Mouse (Mus musculus) limb, embryonic 12.5 days (tissue): ENCODE results near the gene Tmem109. TPM values are rescaled to one million over a fixed set of nuclear protein-coding genes. Genes with fewer than 3 reads are reported as not detected.

Source experiments
- ATAC-seq: fragments of 200-750 bp; cut with Nextera tagmentation; 2 replicates; pipeline ENCODE4 v1.8.0; 2017; ENCODE audit warnings: low read depth, moderate TSS enrichment; ENCODE audit not compliant: insufficient number of reproducible peaks, insufficient read depth, low FRiP score, low TSS enrichment
- H3K27ac ChIP-seq: fragments of 300-500 bp; sonication (generic); 2 replicates; pipeline ENCODE4 v1.5.1; 2016; ENCODE audit warnings: mild to moderate bottlenecking, moderate library complexity
- H3K27me3 ChIP-seq: fragments of 300-500 bp; sonication (generic); 2 replicates; pipeline ENCODE4 v1.6.1; 2016; ENCODE audit warnings: mild to moderate bottlenecking, moderate library complexity
- H3K36me3 ChIP-seq: fragments of 300-500 bp; sonication (generic); 2 replicates; pipeline ENCODE4 v1.6.1; 2016; ENCODE audit warnings: mild to moderate bottlenecking, moderate library complexity
- H3K4me1 ChIP-seq: fragments of 300-500 bp; sonication (generic); replicated peaks from 2 replicates; pipeline ENCODE4 v1.6.1; 2016
- H3K4me2 ChIP-seq: fragments of 300-500 bp; sonication (generic); 2 replicates; pipeline ENCODE4 v1.6.1; 2016; ENCODE audit warnings: mild to moderate bottlenecking, moderate library complexity
- H3K4me3 ChIP-seq: fragments of 300-500 bp; sonication (generic); replicated peaks from 2 replicates; pipeline ENCODE4 v1.5.1; 2016; ENCODE audit warnings: mild to moderate bottlenecking
- H3K9ac ChIP-seq: fragments of 300-500 bp; sonication (generic); replicated peaks from 2 replicates; pipeline ENCODE4 v1.6.1; 2016; ENCODE audit warnings: mild to moderate bottlenecking, moderate library complexity
- H3K9me3 ChIP-seq: fragments of 300-500 bp; sonication (generic); 2 replicates; pipeline ENCODE4 v1.6.1; 2016; ENCODE audit warnings: mild to moderate bottlenecking, moderate library complexity
- WGBS: fragments of 180-500 bp; shearing (Covaris S2); methylation state at CpG from one replicate; pipeline ENCODE4 v1.1.7; 2016; 5-methylcytosine and 5-hydroxymethylcytosine counted together
- polyA plus RNA-seq: library from polyadenylated mRNA; unstranded; fragments of >200 nt; fragmentation: Nextera tagmentation; extraction: Ambion mirVana; gene quantifications from 2 replicates; pipeline ENCODE4 v1.2.1, GENCODE M21; 2016

Tmem109 gene
- polyA plus RNA-seq: 68.7 and 73.7 TPM in 2 replicates

DNA sequence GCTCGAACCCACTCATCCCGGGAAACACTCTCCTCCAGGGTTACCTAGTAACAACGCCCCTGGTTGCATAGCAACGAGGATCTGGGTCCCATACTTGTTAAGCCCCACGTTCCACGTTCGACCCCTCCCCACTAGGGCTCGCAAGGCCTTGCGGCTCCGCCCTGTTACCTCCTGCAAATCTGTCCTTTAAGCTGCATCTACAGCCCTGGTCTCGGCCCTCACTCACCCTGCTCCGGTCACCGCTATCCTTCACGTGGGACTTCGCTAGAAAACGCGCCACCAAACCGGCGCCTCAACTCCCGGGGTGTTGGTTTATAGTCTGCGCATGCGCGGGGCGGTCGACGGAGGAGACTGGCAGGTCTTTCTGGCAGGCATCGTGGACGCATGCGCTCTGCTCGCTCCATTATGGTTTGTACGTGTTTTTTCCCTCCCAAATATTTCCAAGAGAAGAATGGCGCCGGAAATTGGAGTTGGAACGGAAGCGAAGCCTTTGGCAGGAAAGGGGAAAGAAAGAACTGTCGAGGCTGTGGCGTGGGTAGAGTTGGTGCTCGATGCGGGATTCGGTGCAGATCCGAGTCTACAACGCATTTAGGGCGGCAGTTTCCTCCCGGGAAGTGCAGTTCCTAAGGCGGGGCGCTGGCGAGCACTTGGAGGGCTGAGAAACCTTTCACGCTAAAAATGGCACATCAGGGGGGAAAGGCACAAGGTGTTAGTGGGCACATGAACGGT, at the start of gene Tmem109:
Tmem109 (minus strand) TSS at position 576 of the 729 bp plus-strand sequence.
- peak within 1 kb of the TSS; percentile 62 for H3K4me3 ChIP-seq
- no peaks in the 10 kb centered on the region for H3K27me3 ChIP-seq
- peak; percentile 90 for ATAC-seq
- WGBS: under 1% methylated on average over 49 of the region's 49 CpGs
- peak within 1 kb of the TSS; percentile 95 for H3K4me2 ChIP-seq
- peaks cover 5% of the 10 kb centered on the region; the same call in 1 of the 2 replicates for H3K9me3 ChIP-seq
- peak within 1 kb of the TSS; percentile 66 for H3K9ac ChIP-seq
- H3K4me1 ChIP-seq: peaks cover 16% of the 10 kb centered on the region
- H3K27ac ChIP-seq: peak within 1 kb of the TSS; percentile 97
- H3K36me3 ChIP-seq: peaks cover 9% of the 10 kb centered on the region

DNA sequence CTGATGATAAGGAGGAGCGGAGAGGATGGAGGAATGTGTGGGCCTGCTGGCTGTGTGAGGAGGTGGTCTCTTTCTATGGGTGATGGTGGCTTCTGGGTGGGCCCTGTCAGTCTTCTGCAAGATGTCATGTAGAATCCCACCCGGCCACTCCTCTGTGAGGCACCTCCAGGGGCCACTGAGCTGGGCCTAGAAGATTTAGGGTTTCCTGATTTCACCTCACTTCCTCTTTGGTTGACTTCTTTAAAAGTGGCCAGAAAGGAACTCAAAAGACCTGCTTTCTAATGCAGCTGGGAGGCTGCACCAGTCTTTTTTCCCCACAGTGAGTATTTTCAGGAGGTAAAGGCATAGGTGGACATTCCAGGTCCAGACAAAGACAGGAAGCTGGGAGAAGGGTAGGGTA, 48.8 kb upstream of the Tmem109 start:
- no peaks in the 10 kb centered on the region for H3K9me3 ChIP-seq
- no peaks in the 10 kb centered on the region for H3K27me3 ChIP-seq
- H3K4me3 ChIP-seq: no peak overlapping the region
- 91% methylated on average over 2 of the region's 2 CpGs for WGBS
- no peak overlapping the region for H3K27ac ChIP-seq
- ATAC-seq: no peak
- H3K4me2 ChIP-seq: no peak overlapping the region
- peaks cover 15% of the 10 kb centered on the region; the same call in 1 of the 2 replicates for H3K4me1 ChIP-seq
- no peaks in the 10 kb centered on the region for H3K36me3 ChIP-seq
- no peak overlapping the region for H3K9ac ChIP-seq

DNA sequence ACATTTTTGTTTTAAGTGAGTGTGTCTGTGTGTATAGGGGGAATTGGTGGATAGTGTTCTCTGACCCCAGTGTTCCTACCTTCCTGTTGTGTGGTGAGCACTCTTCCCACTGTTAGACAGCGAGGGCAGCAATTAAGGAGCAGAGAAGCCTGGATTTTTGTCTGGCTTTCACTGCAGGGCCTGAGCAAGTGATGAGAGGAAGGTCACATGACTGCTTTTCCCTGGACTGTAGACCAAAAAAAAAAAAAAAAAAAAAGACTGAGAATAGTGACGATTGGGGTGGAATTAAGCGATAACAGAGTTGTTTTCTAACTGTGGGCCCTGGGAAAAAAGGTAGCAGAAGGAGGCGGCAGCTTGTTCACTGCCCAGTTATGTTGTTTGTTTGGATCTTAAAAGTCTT, 44.9 kb upstream of the Tmem109 start:
- no peak for ATAC-seq
- H3K9ac ChIP-seq: no peak overlapping the region
- peaks cover 18% of the 10 kb centered on the region; the same call in 1 of the 2 replicates for H3K4me1 ChIP-seq
- no peaks in the 10 kb centered on the region for H3K27me3 ChIP-seq
- H3K4me2 ChIP-seq: no peak overlapping the region
- H3K27ac ChIP-seq: peak overlapping the region; percentile 70; the same call in 1 of the 2 replicates
- no peak overlapping the region for H3K4me3 ChIP-seq
- no peaks in the 10 kb centered on the region for H3K9me3 ChIP-seq
- no peaks in the 10 kb centered on the region for H3K36me3 ChIP-seq
- 43% methylated on average over 4 of the region's 4 CpGs for WGBS

DNA sequence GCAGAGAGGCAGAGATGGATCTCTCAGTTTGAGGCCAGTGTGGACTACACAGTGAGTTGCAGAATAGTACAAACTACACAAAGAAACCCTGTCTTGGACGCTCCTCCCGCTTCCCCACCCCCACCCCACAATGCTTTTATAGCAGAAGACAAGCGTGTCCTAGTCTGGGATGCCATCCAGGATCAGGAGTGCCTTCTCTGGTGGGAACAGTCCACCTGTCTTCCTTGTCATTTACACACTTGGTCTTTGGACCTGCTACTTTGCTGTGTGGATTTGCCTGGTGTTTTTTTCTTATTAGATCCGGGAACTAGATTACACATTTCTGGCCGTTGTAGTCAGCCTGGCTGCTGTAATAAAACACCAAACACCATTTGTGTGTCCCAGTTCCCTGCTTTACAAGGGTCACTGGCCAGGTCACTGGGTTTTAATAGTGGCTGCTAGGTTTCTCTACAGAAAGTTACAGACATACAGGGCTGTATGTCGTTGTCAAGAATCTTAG, 44.4 kb upstream of the Tmem109 start:
- no peaks in the 10 kb centered on the region for H3K27me3 ChIP-seq
- 27% methylated on average over 6 of the region's 6 CpGs for WGBS
- no peaks in the 10 kb centered on the region for H3K36me3 ChIP-seq
- no peak overlapping the region for H3K4me2 ChIP-seq
- no peaks in the 10 kb centered on the region for H3K9me3 ChIP-seq
- ATAC-seq: 0 out of 2 replicates have a peak, but pooled peaks have one; percentile 43
- H3K4me3 ChIP-seq: no peak overlapping the region
- H3K9ac ChIP-seq: no peak overlapping the region
- H3K27ac ChIP-seq: peak overlapping the region; percentile 70; the same call in 1 of the 2 replicates
- peaks cover 18% of the 10 kb centered on the region; the same call in 1 of the 2 replicates for H3K4me1 ChIP-seq

- no peaks in the 10 kb centered on the region for H3K9me3 ChIP-seq
- no peak overlapping the region for H3K4me3 ChIP-seq
- ATAC-seq: no peak
- peaks cover 7% of the 10 kb centered on the region for H3K27me3 ChIP-seq
- WGBS: 41% methylated on average over 4 of the region's 4 CpGs
- H3K4me1 ChIP-seq: peaks cover 18% of the 10 kb centered on the region; the same call in 1 of the 2 replicates
- H3K4me2 ChIP-seq: no peak overlapping the region
- H3K27ac ChIP-seq: no peak overlapping the region
- no peak overlapping the region for H3K9ac ChIP-seq
- H3K36me3 ChIP-seq: no peaks in the 10 kb centered on the region
Observed at GRCm38 (mm10) chr19:10924220-10924619, 42.4 kb upstream of the Tmem109 start.

DNA sequence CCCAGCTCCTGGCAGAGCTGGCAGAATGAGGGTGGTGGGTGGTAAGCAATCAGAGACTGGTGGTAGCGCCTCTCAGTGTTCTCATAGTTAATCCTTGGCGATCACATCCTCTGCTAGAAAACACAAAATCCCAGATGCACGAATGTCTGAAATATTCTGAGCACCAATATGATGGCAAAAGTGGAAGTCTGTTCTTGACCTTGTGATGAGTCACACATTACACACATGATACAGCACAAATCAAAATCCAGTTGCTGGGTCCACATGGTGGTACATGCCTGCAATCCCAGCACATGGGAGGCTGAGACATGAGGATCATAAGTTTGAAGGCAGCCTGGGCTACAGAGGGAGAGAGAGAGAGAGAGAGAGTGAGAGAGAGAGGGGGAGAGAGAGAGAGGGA, 39.3 kb upstream of the Tmem109 start:
- Histone ChIP-seq H3K27ac (no peak overlapping the region), H3K27me3 (peaks cover 7% of the 10 kb centered on the region), H3K9me3 (no peaks in the 10 kb centered on the region), H3K4me3 (no peak overlapping the region), H3K4me1 (peaks cover 7% of the 10 kb centered on the region; the same call in 1 of the 2 replicates), H3K36me3 (no peaks in the 10 kb centered on the region), H3K9ac (no peak overlapping the region), H3K4me2 (no peak overlapping the region)
- 70% methylated on average over 3 of the region's 3 CpGs for WGBS
- ATAC-seq: no peak

GRCm38 (mm10) chr19:10920532-10920931, 38.7 kb upstream of the Tmem109 start, which contains the start of gene Zp1:
Gene Zp1 (minus strand): TSS chr19:10920632.
- no peak within 1 kb of the TSS for H3K4me3 ChIP-seq
- no peaks in the 10 kb centered on the region for H3K9me3 ChIP-seq
- H3K9ac ChIP-seq: peak within 1 kb of the TSS; percentile 31; the same call in 1 of the 2 replicates
- no peak within 1 kb of the TSS for H3K4me2 ChIP-seq
- H3K27ac ChIP-seq: no peak within 1 kb of the TSS
- peaks cover 7% of the 10 kb centered on the region for H3K27me3 ChIP-seq
- no peak for ATAC-seq
- H3K36me3 ChIP-seq: no peaks in the 10 kb centered on the region
- H3K4me1 ChIP-seq: 0 out of 2 replicates have a peak, but pooled peaks cover 3% of the 10 kb centered on the region
- 68% methylated on average over 2 of the region's 2 CpGs for WGBS

GRCm38 (mm10) chr19:10918321-10918991, 36.7 kb upstream of the Tmem109 start:
- no peak overlapping the region for H3K9ac ChIP-seq
- no peak for ATAC-seq
- H3K27ac ChIP-seq: no peak overlapping the region
- no peaks in the 10 kb centered on the region for H3K4me1 ChIP-seq
- H3K4me2 ChIP-seq: no peak overlapping the region
- no peaks in the 10 kb centered on the region for H3K36me3 ChIP-seq
- H3K27me3 ChIP-seq: peaks cover 11% of the 10 kb centered on the region
- H3K4me3 ChIP-seq: no peak overlapping the region
- WGBS: 89% methylated on average over 10 of the region's 10 CpGs
- no peaks in the 10 kb centered on the region for H3K9me3 ChIP-seq

GRCm38 (mm10) chr19:10916506-10916905, 34.7 kb upstream of the Tmem109 start:
- no peak for ATAC-seq
- WGBS: 55% methylated on average over 5 of the region's 5 CpGs
- H3K4me2 ChIP-seq: no peak overlapping the region
- no peak overlapping the region for H3K27ac ChIP-seq
- H3K27me3 ChIP-seq: peaks cover 11% of the 10 kb centered on the region
- no peaks in the 10 kb centered on the region for H3K4me1 ChIP-seq
- H3K4me3 ChIP-seq: no peak overlapping the region
- H3K36me3 ChIP-seq: no peaks in the 10 kb centered on the region
- no peak overlapping the region for H3K9ac ChIP-seq
- no peaks in the 10 kb centered on the region for H3K9me3 ChIP-seq

DNA sequence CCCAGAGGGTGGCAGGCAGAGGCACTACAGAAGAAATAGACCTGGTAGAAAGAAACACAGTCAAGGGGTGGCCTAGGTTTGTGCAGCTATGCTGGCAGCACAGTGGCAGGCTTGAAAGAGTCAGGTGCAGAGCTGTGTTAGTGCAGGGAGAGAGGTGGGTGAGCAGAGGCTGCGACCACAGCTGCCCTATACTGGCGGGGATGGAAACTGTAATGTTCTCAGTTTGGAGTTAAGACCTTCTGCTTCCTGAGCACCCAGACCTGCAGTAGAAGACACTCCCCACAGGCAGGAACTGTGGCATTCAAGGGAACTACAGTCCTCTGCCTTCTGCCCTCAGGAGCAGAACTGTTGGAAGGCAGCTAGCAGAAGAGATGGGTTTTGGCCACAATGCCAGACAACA, 33.1 kb upstream of the Tmem109 start:
- WGBS: 79% methylated on average over 2 of the region's 2 CpGs
- H3K4me1 ChIP-seq: no peaks in the 10 kb centered on the region
- no peak for ATAC-seq
- H3K27ac ChIP-seq: no peak overlapping the region
- no peak overlapping the region for H3K4me3 ChIP-seq
- H3K4me2 ChIP-seq: no peak overlapping the region
- H3K9me3 ChIP-seq: no peaks in the 10 kb centered on the region
- peaks cover 3% of the 10 kb centered on the region; the same call in 1 of the 2 replicates for H3K27me3 ChIP-seq
- H3K36me3 ChIP-seq: no peaks in the 10 kb centered on the region
- H3K9ac ChIP-seq: no peak overlapping the region

- 66% methylated on average over 7 of the region's 7 CpGs for WGBS
- Histone ChIP-seq H3K9me3 (no peaks in the 10 kb centered on the region), H3K4me3 (no peak overlapping the region), H3K36me3 (no peaks in the 10 kb centered on the region), H3K27me3 (0 out of 2 replicates have a peak, but pooled peaks cover 3% of the 10 kb centered on the region), H3K27ac (no peak overlapping the region), H3K9ac (no peak overlapping the region), H3K4me2 (no peak overlapping the region), H3K4me1 (no peaks in the 10 kb centered on the region)
- no peak for ATAC-seq
Observed at GRCm38 (mm10) chr19:10914291-10914690, 32.5 kb upstream of the Tmem109 start.
